Mouse (Mus musculus) kidney, adult 9 months (tissue): Measurements from ENCODE around the gene Apol8.

Source experiments
- DNase-seq: peaks from one replicate; pipeline ENCODE4 v3.0.0; 2022

Apol8 gene

DNA sequence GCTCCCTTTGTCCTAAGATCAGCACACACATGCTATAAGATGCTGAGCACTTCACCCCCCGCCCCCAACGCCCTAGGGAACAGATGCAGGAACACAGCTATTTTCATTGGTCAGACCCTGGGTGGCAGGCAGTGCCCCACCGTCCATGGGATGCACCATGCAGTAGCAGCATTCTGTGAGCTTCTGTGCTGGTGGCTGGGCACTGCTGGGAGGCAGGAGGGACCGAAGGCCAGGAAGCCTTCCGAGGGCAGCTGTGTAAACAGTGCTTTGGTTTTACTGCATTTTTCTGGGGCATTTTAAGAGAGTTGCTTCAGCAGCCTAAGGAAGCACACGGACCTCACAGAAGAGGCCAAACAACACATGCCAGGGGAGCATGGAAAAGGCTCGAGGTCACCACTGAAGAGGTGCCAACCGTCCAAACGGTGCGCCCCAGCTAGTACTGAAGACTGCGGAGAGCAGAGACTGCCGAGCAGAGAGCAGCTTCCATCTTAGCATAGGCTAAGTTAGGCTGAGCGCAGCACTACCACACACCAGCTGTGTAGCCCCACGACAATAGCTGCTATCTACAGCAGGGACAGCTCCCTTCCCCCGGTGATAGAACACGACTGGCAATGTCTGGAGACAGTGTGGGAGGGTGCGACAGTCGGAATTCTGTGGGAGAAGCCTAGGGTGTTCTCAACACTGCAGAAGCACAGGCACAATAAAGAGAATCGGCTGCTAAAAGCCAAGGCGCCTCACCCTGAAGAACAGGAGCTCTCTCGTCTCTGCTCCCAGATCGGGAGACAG lies 27.4 kb upstream of the Apol8 start:
- DNase-seq: no peak

DNA sequence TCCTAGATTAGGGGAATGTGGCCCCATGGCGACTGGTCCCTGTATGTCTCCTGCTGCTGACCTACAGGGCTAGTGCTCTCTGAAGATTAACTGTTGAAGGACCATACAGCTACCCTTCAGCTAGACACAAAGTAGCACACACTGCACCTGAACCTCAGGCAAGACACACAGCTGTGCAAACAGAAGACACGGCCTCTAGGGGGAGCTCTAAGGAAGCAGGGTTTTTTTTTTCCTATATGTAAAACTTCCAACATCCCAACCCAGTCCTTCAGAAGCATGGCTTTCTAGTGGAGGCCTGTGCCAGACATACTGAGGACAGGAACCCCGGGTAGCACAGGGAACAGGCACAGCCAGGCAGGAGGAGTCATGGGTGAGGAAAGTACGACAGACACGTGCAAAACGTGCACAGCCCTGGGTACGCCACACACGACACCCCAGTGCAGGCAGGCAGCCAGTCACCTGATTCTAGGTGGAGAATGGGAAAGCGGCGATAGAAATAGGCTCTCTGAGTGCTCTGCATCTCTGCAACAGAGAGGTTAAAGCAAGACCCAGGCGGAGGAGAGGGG lies 25.7 kb upstream of the Apol8 start:
- peak; percentile 58 for DNase-seq

DNA sequence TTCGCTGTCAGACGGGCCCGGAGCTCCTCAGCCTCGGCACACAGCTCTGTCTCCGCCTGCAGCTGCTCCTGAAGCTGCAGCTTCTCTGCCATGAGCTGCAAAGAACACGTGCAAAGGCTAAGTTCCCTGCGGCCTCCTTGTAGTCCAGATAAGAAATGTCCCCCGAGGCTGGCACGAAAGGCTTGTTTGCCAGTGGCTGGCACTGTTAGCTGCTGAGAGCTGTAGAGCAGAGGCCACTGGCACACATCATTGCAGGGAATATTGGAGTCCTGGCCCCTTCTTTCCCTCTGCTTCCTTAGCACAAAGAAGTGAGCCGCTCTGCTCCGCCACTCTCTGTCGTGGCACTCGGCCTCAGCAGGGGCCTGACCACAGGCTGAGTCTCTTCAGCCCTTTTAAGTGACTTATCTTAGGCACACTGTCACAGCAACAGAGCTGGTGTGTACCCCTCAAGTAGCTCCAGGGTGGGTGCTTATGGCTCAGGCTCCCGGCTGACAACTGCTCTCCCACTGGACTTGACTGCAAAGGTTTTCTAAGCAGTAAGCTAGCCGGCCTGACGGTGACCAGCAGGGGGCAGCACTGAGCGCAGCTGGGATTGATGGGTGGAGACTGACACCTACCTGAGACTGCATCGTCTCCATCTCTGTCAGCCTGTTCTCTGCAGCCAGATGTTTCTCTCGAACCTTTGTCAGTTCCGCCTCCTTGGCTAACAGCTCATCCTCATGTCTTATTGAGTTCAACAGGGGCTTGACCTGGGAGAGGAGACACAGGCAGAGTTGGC lies 18.6 kb upstream of the Apol8 start:
- DNase-seq: peak; percentile 79

DNA sequence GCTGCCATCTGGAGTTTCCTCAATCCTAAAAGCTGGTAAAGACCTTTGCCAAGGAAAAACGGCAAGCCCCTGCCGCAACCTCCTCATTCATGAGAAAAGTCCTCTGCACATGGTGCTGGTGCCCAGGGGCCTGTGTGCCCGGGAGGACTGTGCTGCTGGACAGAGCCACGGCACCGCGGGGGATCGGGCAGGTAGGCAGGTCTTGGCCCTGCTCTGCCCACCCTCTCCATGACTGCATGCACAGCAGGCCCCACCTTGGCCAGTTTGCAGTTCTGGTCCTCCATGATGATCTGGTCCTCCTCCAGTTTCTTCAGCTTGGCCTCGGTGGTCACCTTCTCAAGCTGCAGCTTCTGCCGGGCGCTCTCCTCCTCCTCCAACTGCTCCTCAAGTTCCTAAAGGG lies 17.5 kb upstream of the Apol8 start:
- no peak for DNase-seq

DNA sequence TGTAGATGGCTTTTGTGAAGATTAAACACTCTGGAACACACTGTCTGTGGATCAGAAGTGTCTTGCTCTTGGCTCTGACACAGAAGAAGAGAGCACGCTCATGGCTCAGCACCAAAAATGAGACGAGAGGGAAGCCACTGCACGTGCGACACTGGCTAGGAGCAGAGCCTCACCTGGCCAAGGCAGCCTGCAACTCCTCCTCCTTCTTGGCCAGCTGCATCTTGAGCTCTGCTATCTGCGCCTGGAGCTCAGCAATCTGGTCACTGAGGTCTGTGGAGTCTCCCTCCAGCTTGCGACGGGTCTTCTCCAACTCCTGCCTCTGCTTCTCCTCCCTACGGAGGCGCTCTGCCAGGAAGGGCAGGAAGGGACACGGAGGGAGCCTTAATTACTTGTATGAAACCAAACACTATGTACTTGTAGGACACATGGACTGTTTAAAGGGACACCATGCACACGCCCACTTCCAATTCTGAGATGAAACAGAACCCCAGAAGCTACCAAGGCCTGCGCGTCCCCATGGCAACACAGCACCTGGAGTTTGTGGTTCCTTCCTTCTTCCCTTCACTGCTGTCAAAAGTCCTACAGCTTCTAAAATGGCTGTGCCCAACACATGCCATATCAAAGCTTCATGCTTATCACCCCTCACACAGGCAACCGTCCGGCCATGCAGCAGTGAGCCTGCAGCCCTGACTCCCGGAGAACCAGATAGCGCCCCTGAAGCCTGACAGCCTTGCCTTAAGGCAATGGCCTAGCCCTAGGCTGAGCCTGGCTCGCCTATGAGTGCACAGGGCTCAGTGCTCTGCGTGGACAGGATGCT lies 16.5 kb upstream of the Apol8 start:
- no peak for DNase-seq

DNA sequence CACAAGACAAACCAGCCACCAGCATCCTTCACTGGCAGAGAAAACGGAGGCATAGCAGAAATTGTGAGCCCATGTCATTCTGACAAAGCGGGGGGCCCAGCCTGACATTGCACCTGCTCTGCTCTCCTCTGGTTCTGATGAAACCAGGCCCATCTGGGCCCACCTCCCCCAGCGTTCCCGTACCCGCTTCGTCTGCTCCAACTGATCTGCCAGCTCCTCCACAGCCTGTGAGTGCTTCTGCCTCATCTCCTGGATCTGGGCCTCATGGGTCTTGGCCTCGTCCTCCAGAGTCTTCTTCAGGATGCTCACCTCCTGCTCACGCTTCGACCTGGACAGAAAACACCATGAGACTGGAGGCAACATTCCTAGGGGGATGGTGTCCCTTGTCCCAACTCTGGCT lies 14.1 kb upstream of the Apol8 start:
- no peak for DNase-seq

DNA sequence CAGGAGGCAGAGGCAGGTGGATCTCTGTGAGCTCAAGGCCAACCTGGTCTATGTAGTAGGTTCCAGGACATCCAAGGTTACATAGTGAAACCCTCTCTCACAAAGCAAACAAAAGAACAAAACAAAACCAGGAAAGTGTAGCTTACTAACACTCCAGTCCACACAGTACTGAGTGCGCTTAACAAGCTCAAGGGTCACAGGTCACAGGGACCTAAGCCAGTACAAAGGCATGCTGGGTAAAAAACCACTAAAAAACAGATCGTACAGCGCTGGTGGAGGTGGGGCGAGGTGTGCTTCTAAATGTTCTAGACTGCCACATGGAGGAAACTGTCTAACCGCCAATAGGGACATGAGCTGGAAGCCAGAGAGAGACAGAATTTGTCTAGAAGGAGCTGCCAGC lies 13.5 kb upstream of the Apol8 start:
- peak; percentile 46 for DNase-seq

DNA sequence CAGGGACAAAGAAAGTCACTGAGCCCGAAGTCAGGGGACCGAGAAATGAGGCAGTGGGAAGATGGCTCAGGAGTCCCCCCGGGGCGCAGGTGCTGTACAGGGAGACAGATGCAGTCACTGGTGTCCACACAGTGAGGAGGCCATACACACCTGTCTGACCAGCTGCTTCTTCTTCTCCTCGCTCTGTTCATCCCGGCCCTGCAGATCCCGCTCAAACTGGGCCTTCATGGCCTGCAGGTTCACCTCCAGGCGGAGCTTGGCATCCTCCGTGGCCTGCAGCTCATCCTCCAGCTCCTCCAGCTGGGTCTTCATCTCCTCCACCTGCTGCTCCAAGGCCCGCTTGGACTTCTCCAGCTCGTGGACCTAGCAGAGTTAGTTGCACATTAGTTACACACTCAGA lies 10.2 kb upstream of the Apol8 start:
- no peak for DNase-seq

DNA sequence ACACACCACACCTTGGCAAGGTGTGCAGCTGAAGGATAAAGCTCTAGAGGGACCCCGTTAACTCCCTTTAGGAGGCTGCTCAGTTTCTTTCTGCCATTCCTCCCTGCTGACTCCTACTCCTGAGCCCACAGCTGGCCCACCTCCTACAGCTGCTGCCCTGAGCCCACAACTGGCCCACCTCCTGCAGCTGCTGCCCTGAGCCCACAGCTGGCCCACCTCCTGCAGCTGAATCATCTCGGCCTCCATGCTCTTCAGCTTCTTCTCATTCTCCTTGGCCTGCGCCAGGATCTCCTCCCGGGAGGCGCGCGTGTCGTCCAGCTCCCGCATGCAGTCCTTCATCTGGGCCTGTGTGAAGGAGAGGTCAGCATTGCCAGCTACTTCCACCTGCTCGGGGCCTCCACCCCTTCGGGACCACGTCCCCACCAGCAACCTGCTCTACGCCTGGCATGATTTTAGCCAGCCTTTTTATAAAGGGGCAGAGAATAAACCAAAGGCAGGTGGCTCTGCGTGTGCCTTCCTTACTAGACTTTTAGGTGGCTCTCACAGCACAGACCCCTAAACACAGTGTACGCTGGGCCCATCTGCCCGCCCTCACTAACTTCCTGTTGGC lies 8.8 kb upstream of the Apol8 start:
- no peak for DNase-seq

DNA sequence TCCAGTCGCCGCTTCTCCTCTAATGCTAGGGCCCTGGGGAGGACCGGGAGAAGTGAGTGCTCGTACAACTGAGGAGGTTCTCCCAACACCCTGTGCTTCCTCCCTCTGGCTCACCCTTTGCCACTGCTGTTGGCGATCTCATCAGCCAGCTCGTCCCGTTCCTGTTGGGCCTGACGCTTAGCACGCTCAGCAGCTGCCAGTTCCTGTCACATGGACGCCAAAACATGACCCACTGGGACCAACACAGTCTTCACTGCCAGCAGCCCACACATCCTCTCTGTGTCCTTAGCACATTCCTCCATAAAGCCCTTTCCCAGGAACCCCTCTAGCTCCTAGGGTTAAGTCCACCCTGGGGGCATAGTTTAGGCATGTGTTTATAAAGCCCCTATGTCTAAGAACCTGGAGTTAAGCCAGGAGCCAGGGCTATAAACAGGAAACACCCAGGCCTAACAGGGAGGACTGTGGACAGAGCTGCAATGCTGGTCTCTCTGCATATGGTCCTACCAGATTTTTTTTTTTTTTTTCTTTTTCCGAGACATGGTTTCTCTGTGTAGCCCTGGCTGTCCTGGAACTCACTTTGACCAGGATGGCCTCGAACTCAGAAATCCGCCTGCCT lies 7.7 kb upstream of the Apol8 start:
- DNase-seq: peak; percentile 69

DNA sequence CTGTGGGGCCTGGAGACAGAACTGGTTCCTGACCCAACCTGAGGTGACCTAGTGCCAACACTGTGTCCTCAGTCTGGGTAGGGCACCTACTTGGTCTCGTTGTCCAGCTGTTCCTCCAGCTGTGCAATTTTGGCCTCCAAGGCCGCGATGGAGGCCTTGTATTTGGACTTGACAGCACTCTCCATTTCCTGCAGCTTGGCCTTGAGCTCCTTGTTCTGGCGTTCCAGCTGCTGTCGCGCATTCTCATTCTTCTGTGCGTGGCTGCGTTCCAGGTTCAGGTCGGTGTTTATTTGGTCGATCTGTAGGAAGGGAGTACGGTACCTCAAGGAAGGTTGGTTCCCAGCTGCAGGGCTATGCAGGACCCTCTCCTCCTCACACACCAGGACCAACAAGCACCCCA lies 6.9 kb upstream of the Apol8 start:
- no peak for DNase-seq

DNA sequence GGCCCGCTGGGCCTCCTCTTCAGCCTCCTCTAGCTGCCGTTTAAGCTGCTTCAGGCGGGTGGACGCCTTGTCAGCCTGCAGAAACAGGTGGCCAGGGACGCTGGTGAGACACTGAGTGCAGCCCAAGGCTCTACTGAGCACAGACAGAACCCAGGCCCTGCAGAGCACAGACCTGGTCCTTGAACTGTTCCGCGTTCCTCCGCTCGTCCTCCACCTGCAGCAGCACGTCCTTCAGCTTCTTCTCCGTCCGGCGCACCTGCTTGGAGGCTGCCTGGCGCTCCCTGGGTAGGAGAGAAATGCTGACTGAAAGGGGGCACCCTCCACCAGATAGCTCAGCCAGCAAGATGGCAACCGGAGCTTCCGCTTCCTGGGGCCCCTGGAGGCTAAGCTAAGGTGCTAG lies 6.2 kb upstream of the Apol8 start:
- no peak for DNase-seq

DNA sequence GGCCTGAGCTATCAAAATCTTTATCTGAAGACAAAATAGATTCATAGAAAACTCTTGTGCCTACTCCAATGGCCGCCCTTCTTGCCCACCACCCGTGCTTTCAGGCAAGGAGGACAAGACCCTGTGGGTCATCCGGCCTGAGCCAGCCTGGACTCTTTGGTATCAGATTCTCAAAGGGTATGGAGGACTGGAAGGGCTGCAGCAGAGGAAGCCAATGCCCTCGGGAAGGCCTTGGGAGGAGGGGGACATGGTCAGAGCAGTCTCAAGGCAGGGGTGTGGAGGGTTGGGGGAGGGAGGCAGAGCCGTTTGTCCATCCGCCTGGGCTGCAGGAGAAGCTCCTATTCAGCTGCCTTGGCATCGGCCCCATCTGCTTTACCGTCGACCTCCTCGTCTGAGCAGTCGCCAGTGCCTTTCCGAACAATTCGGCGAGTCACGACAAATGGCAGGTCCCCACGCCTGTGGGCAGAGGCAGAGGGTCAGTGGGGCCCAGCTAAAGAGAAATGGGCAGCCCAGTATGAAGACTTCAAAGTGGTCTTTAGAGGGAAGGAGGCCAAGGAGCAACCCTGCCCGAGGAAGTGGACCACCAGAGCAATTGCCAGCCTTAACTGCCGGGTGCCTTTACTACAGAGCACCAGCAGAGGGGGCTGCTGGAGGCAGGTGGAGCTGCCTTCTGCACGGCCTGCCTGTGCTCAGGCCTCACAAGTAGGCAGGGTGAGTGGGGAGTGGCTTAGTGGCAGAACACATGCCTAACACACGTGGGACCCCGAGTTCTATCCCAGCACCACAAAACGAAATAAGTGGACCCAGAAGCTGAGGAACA lies 5.0 kb upstream of the Apol8 start:
- DNase-seq: peak; percentile 42

DNA sequence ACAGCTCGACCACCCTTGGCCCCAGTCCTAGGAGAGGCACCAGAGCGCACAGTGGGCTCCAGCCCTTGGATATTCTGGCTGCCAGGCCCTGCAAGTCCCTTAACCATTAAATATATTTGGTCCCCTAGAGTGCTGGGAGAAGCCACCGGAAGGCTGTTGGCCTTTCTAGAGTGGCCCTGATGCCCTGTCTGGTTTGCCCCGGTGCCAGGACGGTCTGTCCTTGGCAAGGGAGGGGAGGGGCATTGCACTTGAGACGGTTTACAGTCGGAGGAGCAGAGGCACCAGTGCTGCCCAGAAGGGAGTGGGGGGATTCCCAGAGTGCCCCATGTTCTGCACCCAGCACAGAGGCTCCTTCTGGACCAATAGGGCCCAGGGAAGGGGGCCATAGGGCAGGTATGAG lies 4.3 kb upstream of the Apol8 start:
- DNase-seq: no peak

DNA sequence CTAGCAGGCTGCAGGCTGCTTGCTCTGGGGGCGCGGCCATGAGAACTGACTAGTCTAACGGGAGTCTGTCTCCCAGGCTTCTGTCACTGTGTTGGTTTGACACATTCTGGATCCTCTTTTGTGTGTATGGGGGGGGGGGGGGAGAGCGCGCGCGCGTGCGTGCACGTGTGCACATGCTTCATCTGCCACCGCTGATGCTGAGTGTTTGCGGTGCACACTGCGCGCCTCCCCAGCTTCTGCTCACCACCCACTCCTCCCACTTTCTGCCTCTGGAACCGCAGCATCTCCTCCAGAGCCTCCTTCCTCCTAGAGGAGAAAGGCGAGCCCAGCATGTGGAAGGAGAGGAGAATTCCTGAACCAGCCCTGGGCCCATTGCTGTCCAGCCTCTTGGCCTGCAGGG lies 3.2 kb upstream of the Apol8 start:
- no peak for DNase-seq

DNA sequence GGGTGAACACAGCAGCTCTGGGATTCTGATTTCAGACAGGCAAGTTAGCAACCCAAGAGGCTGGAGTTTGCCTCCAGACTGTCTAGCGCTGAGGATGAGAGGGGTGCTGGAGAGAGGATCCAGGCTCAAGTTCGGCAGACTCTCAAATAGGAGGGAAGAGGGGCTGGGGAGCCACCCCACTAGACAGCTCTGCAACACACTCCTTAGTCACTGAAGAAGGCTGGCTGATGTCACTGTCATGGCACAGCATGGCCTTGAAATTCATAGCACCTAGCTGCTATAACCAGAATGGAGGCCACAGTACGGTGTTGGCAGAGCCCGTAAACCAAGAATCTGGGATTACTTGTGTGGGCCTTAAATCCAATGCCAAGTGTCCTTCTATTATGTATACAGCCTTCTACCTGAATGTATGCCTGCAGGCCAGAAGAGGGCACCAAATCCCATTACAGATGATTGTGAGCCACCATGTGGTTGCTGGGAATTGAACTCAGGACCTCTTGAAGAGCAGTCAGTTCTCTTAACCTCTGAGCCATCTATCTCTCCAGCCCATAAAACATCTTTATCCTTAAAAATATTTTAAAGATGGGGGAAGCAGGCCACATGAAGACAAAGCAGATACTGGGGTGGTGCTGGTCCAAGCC lies 903 bp upstream of the Apol8 start:
- no peak for DNase-seq

DNA sequence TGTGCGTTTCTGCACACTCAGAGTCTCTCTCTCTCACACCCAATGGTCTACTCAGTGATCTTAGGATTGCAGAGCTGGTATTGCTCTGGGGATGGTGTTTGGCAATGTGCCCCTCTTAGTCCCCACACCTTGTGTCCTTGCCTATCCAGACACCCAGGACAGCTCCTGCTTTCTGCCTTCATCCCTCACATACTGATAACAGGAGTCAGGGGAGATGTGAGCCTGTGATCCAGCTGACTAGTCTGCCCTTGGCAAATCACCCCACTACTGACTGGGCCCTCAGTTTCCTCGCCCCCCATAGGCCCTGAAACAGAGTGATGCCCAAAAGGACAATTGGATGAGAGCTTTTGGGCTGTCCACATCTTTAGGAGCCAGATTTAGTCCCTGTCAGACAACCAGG lies 722 bp downstream of the Apol8 start:
- DNase-seq: no peak

DNA sequence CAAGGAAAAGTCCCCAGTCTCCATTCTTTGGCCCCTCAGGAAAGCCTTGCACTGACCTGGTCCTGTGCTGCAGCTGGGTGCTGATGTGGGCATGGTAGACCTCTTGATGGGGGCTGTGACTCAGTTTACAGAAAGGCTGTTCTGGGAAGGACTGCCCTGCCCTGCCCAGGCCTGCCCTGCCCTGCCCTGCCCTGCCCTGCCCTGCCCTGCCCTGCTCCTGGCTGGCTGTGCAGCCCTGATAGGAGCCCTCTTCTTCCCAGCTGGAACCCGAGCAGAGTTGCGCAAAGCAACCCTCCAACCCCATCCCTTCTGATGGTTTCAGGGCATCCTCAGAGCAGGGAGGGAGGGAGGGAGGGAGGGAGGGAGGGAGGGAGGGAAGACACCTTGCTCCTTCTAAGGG lies 1.7 kb downstream of the Apol8 start:
- no peak for DNase-seq

DNA sequence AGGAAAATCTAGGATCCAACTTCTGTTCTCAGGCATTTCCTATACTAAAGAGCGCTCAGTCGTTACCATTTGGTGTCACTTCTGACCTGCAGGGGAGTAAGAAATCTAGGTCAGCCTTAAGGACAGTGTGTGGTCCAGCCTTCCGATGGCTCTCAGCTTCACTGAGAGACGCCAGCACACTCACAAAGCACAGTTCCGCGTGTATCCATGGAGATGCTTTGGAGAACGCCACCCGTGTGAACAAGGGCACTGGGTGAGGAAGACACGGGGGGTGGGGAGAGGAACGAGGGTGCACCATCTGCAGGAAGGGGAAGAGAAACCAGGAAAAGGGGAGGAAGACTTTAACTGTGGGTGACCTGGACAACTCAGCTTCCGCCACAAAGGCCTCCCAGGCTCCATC lies 4.4 kb downstream of the Apol8 start:
- DNase-seq: no peak

DNA sequence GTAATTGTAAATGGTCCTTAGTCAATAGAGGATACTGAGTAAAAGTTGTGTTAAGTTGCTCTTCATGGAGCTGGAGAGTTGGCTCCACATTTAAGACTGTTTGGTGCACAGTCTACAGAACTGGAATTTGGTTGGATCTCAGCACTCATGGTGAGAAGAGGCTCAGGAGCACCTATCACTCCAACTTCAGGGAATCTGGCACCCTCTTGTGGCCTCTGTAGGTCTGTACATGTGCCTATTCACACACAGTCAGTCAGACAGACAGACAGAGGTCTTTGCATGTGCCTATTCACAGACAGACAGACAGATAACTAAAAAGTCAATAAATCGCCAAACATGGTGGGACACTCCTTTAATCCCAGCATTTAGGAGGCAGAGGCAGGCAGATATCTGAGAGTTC lies 6.3 kb downstream of the Apol8 start:
- peak; percentile 55 for DNase-seq

DNA sequence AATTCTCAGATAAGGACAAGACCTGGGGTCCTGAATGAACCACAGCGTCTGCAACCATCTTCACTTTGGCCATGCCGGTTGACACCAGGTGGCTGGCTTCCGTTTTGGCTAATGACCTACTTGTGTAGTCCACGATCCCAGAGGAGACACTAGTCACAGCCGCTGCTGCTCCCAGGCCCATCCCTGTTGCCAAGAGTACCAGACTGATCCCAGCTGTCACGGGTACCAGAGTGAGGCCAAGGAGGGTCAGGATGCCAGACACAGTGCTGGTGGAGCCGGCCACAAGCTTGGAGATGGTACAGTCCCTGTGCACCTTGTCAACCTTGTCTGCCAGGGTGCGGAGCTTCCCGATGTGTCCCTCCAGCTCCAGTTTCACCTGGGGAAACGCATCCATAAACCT lies 7.1 kb downstream of the Apol8 start:
- DNase-seq: no peak
